Mouse (Mus musculus) telencephalon, adult 2 months (tissue): Measurements from ENCODE around the gene Ubtd1.

ENCODE experiments used
- DNase-seq: peaks from one replicate; pipeline ENCODE4 v3.0.0-alpha.2; 2011; ENCODE audit warnings: low read depth, low spot score

Gene Ubtd1

DNA sequence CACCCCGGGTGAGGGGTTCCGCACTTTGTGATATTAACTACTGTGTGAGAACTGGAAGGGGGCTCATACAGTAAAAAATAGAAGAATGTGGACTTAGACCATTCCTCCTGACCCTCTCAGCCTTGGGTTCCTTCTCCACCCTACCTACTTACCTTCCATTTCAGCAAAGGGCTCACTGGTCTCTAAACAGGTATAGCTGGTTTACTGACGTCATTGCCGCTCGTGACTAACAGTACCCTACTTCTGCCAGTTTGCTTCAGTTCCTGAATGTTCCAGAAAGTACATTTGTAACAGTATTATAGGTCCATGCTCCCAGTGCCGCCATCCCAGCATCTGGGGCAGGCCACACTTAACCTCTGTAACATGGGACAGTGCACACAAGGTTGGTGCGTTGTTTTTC lies 12.5 kb downstream of the Ubtd1 start:
- DNase-seq: no peak

DNA sequence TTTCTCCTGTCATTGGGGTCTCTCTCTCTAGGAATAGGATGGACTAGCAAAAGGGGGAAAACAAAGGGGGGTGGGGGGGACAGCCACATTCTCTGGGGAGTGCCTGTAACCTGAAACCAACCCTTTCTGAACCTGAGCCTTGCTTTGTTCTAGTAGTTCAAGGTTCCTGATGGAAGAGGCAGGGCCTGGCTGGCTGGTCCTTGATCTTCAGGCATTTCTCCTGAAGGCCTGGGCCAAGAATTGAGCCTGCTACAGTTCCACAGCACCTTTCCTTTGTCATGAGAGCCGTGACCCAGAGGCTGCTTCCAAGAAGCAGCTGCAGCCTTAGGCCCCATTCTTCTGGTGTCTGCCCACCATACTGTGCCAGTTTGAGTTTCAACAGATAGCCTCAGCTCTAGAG lies 13.9 kb downstream of the Ubtd1 start:
- no peak for DNase-seq

DNA sequence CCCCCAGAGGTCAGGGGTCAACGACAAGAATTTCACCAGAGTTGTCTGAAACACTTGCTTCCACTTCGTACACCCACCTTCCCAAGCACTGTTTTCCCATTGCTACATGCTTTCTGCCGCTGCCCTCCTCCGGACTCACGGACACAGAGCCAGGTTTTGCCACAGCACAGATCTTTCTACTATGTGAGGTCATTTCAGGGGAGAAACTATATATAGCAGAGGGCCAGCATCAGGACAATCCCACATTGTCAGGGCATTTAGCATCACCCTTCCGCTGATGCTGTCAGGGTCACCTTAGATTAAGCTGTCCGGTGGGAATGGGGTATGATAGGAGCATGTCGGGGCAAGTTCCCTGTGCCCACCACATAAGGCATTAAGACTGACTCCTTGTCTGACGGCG lies 15.5 kb downstream of the Ubtd1 start:
- no peak for DNase-seq

DNA sequence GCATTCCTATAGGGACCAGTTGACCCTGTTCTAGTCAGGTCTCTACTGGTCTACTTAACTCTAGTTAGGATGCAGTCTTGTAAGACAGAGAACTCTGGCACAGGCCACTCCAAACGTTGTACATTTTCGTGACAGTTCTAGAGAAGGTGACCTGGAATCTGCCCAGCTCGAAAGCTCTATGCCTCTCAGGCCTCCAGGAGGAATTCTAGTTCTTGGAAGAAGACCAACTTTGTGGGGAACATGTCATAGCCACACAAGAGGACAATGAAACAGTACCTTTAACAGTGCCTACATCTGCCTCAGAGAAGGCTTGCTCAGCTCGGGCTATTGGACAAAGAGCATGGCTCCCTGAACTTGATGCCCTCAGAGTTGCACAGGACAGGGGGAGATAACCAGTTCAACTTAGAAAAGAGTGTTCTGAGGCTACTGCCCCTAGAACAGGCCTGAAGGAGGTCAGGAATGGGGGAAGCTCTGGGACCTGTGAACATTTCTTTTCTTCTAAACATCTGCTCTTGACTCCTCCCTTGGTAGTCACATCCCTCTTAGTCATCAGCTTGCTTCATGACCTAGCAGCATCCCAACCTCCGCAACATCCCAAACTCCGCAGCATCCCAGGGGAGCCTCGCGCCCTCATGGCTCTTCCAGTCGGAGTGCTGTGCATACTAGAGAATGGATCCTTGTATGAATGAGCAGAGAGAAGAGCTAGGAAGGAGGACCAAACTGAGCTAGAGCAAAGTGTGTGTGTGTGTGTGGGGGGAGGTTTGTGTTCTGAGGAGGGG lies 17.4 kb downstream of the Ubtd1 start:
- no peak for DNase-seq

- DNase-seq: no peak
Observed at GRCm38 (mm10) chr19:41999688-42000283, 18.2 kb downstream of the Ubtd1 start.

- DNase-seq: no peak
Observed at GRCm38 (mm10) chr19:42000446-42000958, 18.9 kb downstream of the Ubtd1 start.

DNA sequence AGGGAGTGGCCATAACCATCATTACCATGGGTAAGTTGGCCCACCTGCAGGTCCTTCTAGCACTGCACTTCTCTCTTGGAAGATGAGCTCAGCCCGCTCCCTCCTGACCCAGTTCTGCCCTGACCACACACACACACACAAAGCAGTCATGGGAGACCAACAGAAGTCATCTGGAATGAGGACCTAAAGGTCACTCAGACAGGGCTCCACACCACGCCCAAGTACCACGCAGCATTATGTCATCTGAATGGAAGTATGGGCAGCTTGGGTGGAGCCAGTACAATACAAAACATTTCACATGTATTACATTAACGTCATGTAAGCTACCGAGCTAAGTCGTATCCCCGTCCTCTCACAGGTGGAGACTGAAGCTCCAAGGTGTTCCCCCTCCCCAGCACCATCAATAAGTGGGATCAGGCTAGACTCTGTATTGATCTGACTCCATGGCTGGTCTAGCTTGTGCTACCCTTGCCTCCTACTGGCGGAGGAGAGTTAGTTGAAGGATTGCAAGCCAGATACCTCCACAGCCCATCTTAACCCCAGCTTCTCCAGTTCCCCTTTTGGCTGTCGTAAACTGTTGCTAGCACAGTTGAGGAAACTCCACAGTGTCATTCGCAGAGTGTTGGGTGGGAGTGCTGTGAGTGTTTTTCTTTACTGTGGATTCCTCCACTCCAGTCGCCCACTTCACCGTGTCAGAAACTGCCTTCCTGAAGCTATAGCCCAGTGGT lies 19.9 kb downstream of the Ubtd1 start:
- no peak for DNase-seq

- no peak for DNase-seq
Observed at GRCm38 (mm10) chr19:42004258-42004657, 22.7 kb downstream of the Ubtd1 start.

DNA sequence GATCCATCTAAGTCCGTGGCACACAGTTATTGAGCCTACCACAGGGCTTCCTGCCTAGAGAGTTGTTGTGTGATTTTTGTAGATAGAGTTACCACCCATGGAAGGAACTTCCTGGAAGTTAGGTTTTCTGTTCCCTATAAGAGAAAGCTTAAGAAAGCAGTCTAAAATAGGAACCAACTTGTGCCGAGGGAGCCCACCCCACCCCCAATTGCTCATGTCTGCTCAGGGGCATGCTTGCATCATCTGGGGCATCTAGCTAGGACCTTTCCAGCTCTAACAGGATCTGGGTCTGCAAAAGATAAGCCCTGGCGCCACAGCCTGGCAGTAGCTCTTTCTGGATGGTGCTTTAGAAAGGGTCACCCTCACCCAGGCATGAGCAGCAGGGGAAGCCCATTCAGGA lies 24.1 kb downstream of the Ubtd1 start:
- DNase-seq: no peak

DNA sequence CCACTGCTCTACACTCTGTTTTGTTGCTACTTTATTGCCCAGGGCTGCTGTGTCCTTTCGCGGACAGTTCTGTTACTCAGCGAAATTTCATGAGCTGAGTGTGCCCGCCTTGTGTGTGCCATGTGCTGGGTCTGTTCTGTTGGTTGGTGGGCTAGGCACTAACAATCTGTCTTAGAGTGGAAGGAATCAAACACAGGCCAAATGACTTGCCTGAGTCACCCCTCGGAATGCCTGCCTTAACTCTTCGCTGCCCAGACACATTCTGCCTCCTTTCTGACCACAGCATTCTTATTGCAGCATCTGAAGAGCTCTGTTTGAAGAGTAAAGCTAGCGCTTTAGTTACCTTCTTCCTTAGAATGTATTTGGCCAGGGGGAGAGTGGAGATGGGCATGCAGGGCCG lies 25.0 kb downstream of the Ubtd1 start:
- no peak for DNase-seq

DNA sequence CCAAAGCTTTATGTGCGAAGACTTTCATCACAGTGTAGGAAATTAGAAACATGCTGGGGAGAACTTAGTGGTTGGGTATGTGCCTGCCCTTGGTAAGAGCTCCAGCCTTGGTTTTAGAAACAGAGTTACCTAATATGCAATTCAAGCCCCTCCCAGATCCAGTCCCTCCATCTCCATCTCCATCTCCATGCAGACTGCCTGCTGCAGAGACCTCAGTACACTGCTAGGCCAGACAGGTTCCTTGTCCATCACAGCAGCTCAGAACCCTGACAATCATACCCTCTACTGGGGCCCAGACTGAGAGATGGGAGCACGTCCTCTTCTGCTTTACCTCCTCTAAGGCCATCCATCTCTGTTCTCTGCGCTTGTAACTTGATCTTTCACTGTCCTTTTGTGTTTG lies 27.0 kb downstream of the Ubtd1 start:
- DNase-seq: no peak

DNA sequence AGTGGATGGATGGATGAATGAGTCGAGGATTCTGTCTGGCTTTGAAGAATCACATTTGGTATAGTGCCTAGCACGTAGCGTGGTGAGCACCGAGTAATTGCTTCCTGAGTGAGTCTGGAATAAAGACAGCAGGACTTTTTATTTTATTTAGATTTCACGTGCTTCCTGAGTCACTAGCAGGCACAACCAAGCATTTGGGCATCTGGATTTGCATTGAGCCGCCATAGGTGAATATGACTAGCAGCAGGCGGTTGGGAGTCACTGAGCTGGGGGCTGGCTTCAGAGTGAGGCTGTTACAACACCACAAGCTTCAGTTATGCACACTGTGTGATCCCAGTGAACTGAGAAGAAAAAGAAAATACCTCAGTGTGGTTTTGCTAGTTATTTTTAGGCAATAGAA lies 27.5 kb downstream of the Ubtd1 start:
- DNase-seq: no peak

DNA sequence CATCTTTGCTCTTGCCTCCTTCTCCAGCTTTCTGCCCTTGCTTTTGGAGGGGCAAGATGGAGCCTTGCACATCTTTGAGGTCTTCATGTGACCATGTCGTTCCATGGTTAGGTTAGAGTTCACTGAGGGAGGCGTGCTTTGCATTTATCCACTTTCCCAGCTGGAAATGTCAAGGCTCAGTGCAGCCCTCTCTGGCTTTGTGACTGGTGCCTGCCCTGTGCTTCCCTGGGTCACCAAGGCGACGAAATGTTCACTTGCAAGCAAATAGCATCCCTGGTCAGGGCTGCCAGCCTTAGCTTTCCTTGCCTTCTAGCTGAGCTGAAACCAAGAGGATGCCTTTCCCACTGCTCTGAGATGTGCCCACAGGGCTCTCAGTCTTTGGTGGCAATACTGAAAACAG lies 28.9 kb downstream of the Ubtd1 start:
- DNase-seq: no peak

DNA sequence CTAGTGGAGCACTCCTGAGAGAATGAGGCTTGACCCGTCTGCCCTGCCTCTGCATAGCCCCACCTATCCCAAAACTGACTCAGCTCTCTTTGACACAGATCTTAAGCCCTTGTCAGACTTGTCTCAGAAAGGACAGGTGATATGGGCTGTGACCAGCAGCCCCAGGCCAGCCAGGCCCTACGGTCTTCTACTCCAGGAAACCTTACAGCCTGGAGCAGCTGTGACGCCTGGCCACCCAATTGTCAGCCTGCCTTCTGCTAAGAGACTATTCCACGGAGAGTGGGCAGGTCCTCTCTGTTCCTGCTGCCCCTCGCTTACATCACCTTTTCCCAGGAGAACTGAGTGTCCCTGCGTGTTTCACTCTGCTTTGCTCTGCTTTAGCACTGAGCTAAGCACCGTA lies 29.6 kb downstream of the Ubtd1 start:
- no peak for DNase-seq

DNA sequence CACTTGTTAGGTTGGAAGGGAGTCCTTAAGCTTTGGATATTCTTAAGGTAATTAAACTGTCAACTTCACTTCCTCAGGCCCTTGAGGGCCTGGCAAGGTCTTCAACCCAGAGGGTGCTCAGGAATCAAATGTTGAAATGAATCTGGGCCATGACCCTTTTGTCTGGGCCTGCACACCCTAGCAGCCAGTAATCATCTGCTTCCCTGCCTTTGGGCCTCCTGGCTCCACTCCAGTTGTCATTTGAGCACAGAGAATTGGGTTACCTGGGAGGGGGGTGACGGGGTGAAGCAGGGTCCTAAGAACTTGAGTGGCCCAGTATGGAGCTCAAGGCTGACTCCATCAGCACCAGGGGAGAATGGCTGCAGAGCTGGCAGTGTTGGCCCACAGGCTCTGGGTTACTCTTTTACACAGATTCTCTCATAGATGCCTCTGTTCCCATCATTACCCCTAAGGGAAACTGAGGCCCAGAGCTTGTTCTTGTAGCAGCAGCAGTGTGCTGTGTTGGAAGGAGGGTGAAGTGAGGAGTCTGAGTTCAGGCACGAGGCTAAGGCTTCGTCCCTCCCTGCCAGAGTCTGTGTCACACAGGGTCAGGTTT lies 32.8 kb downstream of the Ubtd1 start:
- DNase-seq: no peak

GRCm38 (mm10) chr19:42015001-42015400 lies 33.4 kb downstream of the Ubtd1 start:
- no peak for DNase-seq

- no peak for DNase-seq
Observed at GRCm38 (mm10) chr19:42016251-42016650, 34.7 kb downstream of the Ubtd1 start.

DNA sequence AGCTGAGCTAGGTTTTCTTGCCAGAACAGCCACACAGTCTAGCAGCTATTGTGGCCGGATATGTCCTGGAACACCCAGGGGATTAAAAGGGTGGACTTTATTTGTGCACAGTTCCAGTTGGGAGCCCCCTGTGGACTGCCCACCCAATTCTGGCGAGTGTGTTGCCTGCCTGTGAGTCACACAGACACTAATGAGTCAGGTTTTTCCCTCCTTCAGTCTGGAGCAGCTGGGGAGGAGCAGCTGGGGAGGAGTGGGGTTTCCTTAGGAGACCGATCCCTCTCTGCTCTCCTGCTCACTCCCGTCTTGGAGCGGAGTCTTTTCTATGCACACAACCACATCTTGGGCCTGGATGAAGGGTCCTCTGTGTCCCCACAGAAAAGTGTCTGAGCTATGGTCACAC lies 35.3 kb downstream of the Ubtd1 start:
- DNase-seq: no peak

- peak; percentile 72 for DNase-seq
Observed at GRCm38 (mm10) chr19:42017399-42018247, 36.1 kb downstream of the Ubtd1 start.

DNA sequence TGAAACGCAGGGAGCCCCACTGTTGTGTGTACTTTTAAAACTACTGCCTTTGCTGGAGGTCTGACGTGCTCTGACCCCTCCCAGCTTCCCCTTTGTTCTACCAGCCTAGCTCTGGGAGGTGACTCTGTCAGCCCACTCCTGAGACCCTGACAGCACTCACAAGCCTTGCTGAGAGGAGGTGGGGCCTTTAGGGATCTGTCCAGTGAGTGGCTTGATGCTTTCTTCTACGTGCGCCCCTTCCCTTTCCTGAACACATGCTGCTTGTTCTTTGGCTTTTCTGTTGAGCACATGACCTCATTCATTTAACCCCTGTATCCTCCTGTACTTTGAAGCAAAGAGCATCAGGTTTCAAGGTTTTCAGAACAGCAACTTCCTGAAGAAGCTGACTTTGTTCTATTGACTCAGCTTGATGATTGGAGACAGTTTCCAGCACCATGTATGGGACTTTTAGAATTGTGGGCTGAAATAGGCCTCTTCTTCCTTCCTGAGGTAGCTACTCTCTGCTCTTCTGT lies 37.5 kb downstream of the Ubtd1 start:
- no peak for DNase-seq
